Mouse (Mus musculus) liver, embryonic 11.5 days (tissue): Measurements from ENCODE around the gene Sun2. TPM values are rescaled to one million over a fixed set of nuclear protein-coding genes. Genes with fewer than 3 reads are reported as not detected.

Source experiments
- ATAC-seq: fragments of 200-750 bp; cut with Nextera tagmentation; replicated peaks from 2 replicates; pipeline ENCODE4 v1.8.0; 2017; ENCODE audit warnings: moderate number of reproducible peaks, mild to moderate bottlenecking, moderate TSS enrichment, moderate library complexity; ENCODE audit not compliant: low FRiP score
- DNase-seq: peaks from one replicate; pipeline ENCODE4 v3.0.0-alpha.2; 2017; ENCODE audit warnings: low spot score
- H3K27ac ChIP-seq: fragments of 300-500 bp; sonication (generic); 2 replicates; pipeline ENCODE4 v1.5.1; 2014; ENCODE audit warnings: mild to moderate bottlenecking, low read depth, low read length, control low read depth
- H3K27me3 ChIP-seq: fragments of 300-500 bp; sonication (generic); replicated peaks from 2 replicates; pipeline ENCODE4 v1.6.1; 2014; ENCODE audit warnings: low read length, mixed read lengths; ENCODE audit not compliant: control insufficient read depth, insufficient read depth
- H3K36me3 ChIP-seq: fragments of 300-500 bp; sonication (generic); 2 replicates; pipeline ENCODE4 v1.6.1; 2014; ENCODE audit warnings: mild to moderate bottlenecking, low read length, moderate library complexity, mixed read lengths; ENCODE audit not compliant: control insufficient read depth, insufficient read depth
- H3K4me1 ChIP-seq: fragments of 300-500 bp; sonication (generic); replicated peaks from 2 replicates; pipeline ENCODE4 v1.6.1; 2014; ENCODE audit warnings: low read length, mixed read lengths; ENCODE audit not compliant: control insufficient read depth, insufficient read depth
- H3K4me2 ChIP-seq: fragments of 300-500 bp; sonication (generic); 2 replicates; pipeline ENCODE4 v1.6.1; 2014; ENCODE audit warnings: mild to moderate bottlenecking, control low read depth, moderate library complexity
- H3K4me3 ChIP-seq: fragments of 300-500 bp; sonication (generic); 2 replicates; pipeline ENCODE4 v1.5.1; 2014; ENCODE audit warnings: low read depth, low read length, control low read depth
- H3K9ac ChIP-seq: fragments of 300-500 bp; sonication (generic); 2 replicates; pipeline ENCODE4 v1.6.1; 2014; ENCODE audit warnings: low read depth, low read length, control low read depth
- H3K9me3 ChIP-seq: fragments of 300-500 bp; sonication (generic); 2 replicates; pipeline ENCODE4 v1.6.1; 2016; ENCODE audit warnings: low read length, inconsistent platforms, mixed read lengths; ENCODE audit not compliant: control insufficient read depth
- WGBS: fragments of 180-500 bp; shearing (Covaris S2); extraction: QIAGEN DNeasy Blood & Tissue Kit; methylation state at CpG from one replicate; pipeline ENCODE4 v1.1.7; 2014; 5-methylcytosine and 5-hydroxymethylcytosine counted together
- polyA plus RNA-seq: library from polyadenylated mRNA; unstranded; fragments of >200 nt; fragmentation: Nextera tagmentation; extraction: Ambion mirVana; gene quantifications from 2 replicates; pipeline ENCODE4 v1.2.1, GENCODE M21; 2014

The Sun2 gene
- polyA plus RNA-seq, 1 experiment from 2014 or later, result 2.2 TPM

GRCm38 (mm10) chr15:79697558-79698187 lies 44.7 kb downstream of the Sun2 start:
- Histone ChIP-seq H3K9ac (no peak overlapping the region; the same call in 1 of the 2 replicates), H3K4me2 (no peak overlapping the region; the same call in 1 of the 2 replicates), H3K36me3 (peaks cover 9% of the 10 kb centered on the region; the same call in 1 of the 2 replicates), H3K27ac (peak overlapping the region; percentile 19; the same call in 1 of the 2 replicates), H3K4me3 (no peak overlapping the region), H3K27me3 (no peaks in the 10 kb centered on the region), H3K9me3 (no peaks in the 10 kb centered on the region), H3K4me1 (peaks cover 46% of the 10 kb centered on the region)
- 69% methylated on average over 9 of the region's 9 CpGs for WGBS
- ATAC-seq (no peak), DNase-seq (no peak)

DNA sequence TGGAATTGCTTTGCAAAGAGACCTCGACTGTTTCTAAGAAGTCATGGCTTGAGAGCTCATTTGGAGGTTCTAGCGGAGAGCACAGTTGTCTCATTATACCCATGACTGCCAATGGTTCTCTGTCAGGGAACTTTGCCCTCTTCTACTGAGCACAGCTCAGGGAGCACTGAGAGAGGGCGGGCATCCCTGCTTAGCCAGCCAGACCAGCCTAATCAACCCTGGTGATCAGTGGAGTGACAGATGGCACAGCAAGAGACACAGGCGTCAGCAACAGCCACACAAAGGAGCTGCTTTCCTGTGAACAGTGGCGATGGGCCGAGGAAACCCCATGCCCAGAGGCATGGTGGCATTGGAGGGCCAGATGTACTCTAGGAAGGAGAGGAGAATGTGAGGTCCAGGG lies 45.3 kb downstream of the Sun2 start:
- Histone ChIP-seq H3K27ac (no peak overlapping the region), H3K36me3 (peaks cover 9% of the 10 kb centered on the region; the same call in 1 of the 2 replicates), H3K4me2 (no peak overlapping the region; the same call in 1 of the 2 replicates), H3K4me1 (peaks cover 53% of the 10 kb centered on the region), H3K4me3 (no peak overlapping the region), H3K27me3 (no peaks in the 10 kb centered on the region), H3K9ac (no peak overlapping the region), H3K9me3 (no peaks in the 10 kb centered on the region)
- ATAC-seq, result no peak
- DNase-seq, result no peak
- 81% methylated on average over 6 of the region's 6 CpGs for WGBS

DNA sequence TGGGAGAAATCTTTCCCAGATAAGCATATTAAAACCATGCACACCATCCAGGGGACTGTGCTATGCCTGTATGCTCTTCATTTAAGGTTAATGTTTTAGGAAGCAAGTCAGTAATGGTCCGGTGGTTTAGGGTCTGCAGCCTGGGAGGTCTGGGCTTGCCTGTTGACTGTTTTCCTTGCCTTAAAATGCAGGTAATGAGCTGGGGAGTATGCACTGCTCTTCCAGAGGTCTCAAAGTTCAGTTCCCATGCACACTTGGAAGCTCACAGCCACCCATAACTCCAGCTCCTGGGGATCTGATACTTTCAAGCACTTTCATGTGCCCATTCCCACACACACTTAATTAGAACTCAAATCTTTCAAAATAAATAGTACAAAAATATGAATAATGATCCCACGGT lies 45.8 kb downstream of the Sun2 start:
- ATAC-seq, result no peak
- H3K4me1 ChIP-seq, result peaks cover 58% of the 10 kb centered on the region
- no peak overlapping the region; the same call in 1 of the 2 replicates for H3K27ac ChIP-seq

DNA sequence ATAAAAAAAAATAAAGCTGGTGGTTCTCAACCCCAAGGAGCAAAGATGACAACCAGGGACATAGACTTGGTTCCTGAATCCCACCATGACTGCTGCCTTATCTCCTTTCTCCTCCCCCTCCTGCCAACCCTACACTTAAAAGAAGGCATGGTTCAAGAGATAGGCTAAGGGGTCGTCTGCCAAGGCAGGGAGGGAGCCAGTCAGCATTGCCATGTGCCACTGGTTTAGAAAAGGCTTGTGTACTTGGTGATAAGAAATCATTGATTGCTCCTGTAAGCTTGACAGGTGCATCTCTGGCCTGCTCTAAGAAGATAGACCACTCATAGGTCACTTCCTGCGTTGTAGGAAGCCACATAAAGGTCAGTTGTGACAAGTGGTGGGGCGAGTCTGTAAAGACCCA lies 46.8 kb downstream of the Sun2 start:
- H3K4me1 ChIP-seq, result peaks cover 59% of the 10 kb centered on the region
- H3K27me3 ChIP-seq, result no peaks in the 10 kb centered on the region
- ATAC-seq (peak; percentile 76), DNase-seq (no peak)
- H3K4me2 ChIP-seq, result peak overlapping the region; percentile 91
- 21% methylated on average over 3 of the region's 3 CpGs for WGBS
- peak overlapping the region; percentile 98 for H3K27ac ChIP-seq
- peak overlapping the region; percentile 97 for H3K4me3 ChIP-seq
- H3K9ac ChIP-seq, result peak overlapping the region; percentile 58; the same call in 1 of the 2 replicates
- H3K9me3 ChIP-seq, result no peaks in the 10 kb centered on the region
- H3K36me3 ChIP-seq, result peaks cover 9% of the 10 kb centered on the region; the same call in 1 of the 2 replicates

More for the DNA sequence above, 45.8 kb downstream of the Sun2 start:
- DNase-seq, result no peak
- peak overlapping the region; percentile 91 for H3K4me2 ChIP-seq
- H3K9ac ChIP-seq, result no peak overlapping the region
- H3K9me3 ChIP-seq, result no peaks in the 10 kb centered on the region
- WGBS, result 88% methylated on average over 2 of the region's 2 CpGs
- H3K4me3 ChIP-seq, result no peak overlapping the region
- H3K36me3 ChIP-seq, result peaks cover 9% of the 10 kb centered on the region; the same call in 1 of the 2 replicates
- no peaks in the 10 kb centered on the region for H3K27me3 ChIP-seq

DNA sequence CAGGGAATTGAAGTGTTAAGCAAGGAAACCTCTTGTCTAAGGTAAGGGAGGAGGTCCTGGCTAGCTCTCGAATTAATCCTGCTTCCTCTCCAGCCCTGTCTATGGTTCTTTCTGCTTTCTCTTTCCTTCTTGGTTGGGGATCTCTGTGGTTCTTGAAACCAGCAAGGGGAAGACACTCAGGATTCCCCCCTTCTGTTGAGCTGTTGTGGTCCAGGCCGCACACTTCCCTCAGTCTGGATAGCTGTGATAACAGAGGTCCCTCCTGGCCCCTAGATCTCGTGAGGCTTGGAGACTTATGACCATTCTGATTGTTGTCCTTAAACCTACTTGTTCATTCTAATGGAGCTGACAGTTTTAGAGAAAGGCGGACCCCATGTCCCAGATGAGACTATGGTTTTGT lies 47.8 kb downstream of the Sun2 start:
- H3K4me1 ChIP-seq, result peaks cover 61% of the 10 kb centered on the region
- peak; percentile 47 for ATAC-seq
- peak overlapping the region; percentile 97 for H3K4me3 ChIP-seq
- H3K9ac ChIP-seq, result peak overlapping the region; percentile 64
- peak overlapping the region; percentile 98 for H3K27ac ChIP-seq
- H3K9me3 ChIP-seq, result no peaks in the 10 kb centered on the region
- H3K4me2 ChIP-seq, result peak overlapping the region; percentile 91
- peak; percentile 46 for DNase-seq
- peaks cover 9% of the 10 kb centered on the region; the same call in 1 of the 2 replicates for H3K36me3 ChIP-seq
- H3K27me3 ChIP-seq, result no peaks in the 10 kb centered on the region
- WGBS, result 52% methylated on average over 4 of the region's 4 CpGs

GRCm38 (mm10) chr15:79693740-79694139 lies 48.6 kb downstream of the Sun2 start:
- no peaks in the 10 kb centered on the region for H3K27me3 ChIP-seq
- 46% methylated on average over 11 of the region's 11 CpGs for WGBS
- H3K9me3 ChIP-seq, result no peaks in the 10 kb centered on the region
- H3K27ac ChIP-seq, result peak overlapping the region; percentile 98
- H3K4me1 ChIP-seq, result peaks cover 67% of the 10 kb centered on the region
- ATAC-seq (no peak), DNase-seq (peak; percentile 40)
- H3K4me2 ChIP-seq, result peak overlapping the region; percentile 91
- peak overlapping the region; percentile 97 for H3K4me3 ChIP-seq
- peak overlapping the region; percentile 64 for H3K9ac ChIP-seq
- H3K36me3 ChIP-seq, result peaks cover 5% of the 10 kb centered on the region; the same call in 1 of the 2 replicates

DNA sequence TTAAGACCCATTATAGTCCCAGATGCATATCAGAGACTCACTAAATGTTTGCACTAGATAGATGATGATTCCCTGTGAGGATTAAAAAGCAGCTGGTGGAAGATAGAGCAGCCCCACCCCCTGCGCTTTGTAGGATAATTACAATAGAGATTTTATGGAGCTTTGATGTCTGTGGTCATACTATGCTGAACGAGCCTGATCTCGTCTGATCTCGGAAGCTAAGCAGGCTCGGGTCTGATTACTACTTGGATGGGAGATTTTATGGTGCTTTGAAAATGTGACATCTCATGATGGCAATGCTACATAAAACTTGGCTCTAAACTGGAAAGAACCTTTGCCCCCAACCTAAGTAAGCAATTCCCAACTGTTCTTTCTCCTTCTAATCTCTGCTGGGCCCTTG lies 50.0 kb downstream of the Sun2 start:
- ATAC-seq, result no peak

GRCm38 (mm10) chr15:79691023-79691508 lies 51.3 kb downstream of the Sun2 start:
- WGBS, result under 1% methylated on average over 51 of the region's 53 CpGs
- H3K4me1 ChIP-seq, result peaks cover 58% of the 10 kb centered on the region
- no peaks in the 10 kb centered on the region for H3K27me3 ChIP-seq
- no peak for ATAC-seq
- peak overlapping the region; percentile 91 for H3K4me2 ChIP-seq
- DNase-seq, result peak; percentile 53
- H3K9me3 ChIP-seq, result no peaks in the 10 kb centered on the region
- peak overlapping the region; percentile 99 for H3K9ac ChIP-seq
- peak overlapping the region; percentile 89 for H3K27ac ChIP-seq
- H3K4me3 ChIP-seq, result peak overlapping the region; percentile 97
- 0 out of 2 replicates have a peak, but pooled peaks cover 2% of the 10 kb centered on the region for H3K36me3 ChIP-seq

More for the DNA sequence above, 50.0 kb downstream of the Sun2 start:
- no peak for DNase-seq
- 0 out of 2 replicates have a peak overlapping the region, but pooled peaks have one; percentile 98 for H3K27ac ChIP-seq
- H3K4me2 ChIP-seq, result peak overlapping the region; percentile 91
- H3K27me3 ChIP-seq, result no peaks in the 10 kb centered on the region
- H3K9me3 ChIP-seq, result no peaks in the 10 kb centered on the region
- H3K4me1 ChIP-seq, result peaks cover 67% of the 10 kb centered on the region
- WGBS, result 82% methylated on average over 5 of the region's 5 CpGs
- H3K4me3 ChIP-seq, result peak overlapping the region; percentile 97
- H3K36me3 ChIP-seq, result peaks cover 2% of the 10 kb centered on the region; the same call in 1 of the 2 replicates
- no peak overlapping the region; the same call in 1 of the 2 replicates for H3K9ac ChIP-seq
